Mouse (Mus musculus): ENCODE measurements around the gene Ccnd3. TPM values are rescaled to one million over a fixed set of nuclear protein-coding genes. Genes with fewer than 3 reads are reported as not detected.

Ccnd3 gene
- total and polyA plus RNA-seq, 3 experiments = 143 to 568 TPM; not detected in 1

DNA sequence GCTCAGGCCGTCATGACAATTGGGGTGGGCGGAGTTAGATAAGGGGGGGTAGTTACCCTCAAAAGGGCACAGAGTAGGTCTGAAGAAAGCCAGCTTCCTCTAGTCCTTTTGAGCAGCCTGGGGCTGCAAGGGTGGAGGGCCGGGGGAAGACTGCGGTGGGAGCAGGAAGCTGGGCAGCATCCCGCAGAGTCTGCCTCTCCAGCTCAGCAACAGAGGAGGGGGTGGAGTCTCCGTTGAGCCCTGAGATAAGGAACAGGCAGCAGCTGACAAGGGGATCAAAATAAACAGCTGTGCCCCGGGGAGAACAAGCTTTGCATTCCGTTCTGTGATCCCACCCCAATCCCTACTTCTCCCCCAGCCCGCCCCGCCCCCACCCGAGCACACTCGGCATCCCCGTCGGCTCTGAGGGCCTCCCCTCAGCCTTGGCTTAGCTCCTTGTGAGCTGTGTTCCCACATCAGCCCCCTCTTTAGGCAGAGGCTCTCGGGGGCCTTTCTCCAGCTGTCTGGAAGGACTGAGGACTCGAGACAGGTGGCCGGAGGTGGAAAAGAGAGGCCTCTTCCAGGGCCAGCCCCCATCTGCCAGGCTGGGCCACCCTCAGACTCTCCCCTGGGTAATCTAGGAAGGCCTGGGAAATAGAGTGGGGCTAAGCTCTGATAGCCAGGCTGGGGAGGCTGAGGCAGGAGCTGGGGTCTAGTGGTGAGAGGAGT is 16.9 kb downstream of the Ccnd3 start:
- Histone ChIP-seq H3K4me1 (ENCODE audit: control insufficient read depth in 1 of 2, insufficient read depth in 2 of 2, low read length in 2 of 2) (peaks cover 13 to 20% of the 10 kb centered on the region in 2 experiments), H3K4me3 (ENCODE audit: control insufficient read depth in 1 of 2, insufficient read depth in 1 of 2, low read depth in 2 of 2, low read length in 2 of 2) (peak overlapping the region; percentile 46 to 58), H3K36me3 (ENCODE audit: control insufficient read depth in 1 of 2, insufficient read depth in 2 of 2, low read length in 2 of 2) (peaks cover 0 to 18% of the 10 kb centered on the region in 2 experiments; a peak in 2 of 4 replicates), H3K27ac (ENCODE audit: control insufficient read depth, low read depth, low read length) (peak overlapping the region; percentile 77), H3K79me2 (ENCODE audit: control insufficient read depth, insufficient read depth, low read length, poor library complexity) (peaks cover 2% of the 10 kb centered on the region; the same call in 1 of the 2 replicates), H3K27me3 (ENCODE audit: control insufficient read depth in 1 of 2, insufficient read depth in 2 of 2, low read length in 2 of 2) (no peaks in the 10 kb centered on the region), H3K9ac (ENCODE audit: control insufficient read depth, low read depth, low read length, poor library complexity, severe bottlenecking) (peak overlapping the region; percentile 76), H3K9me3 (replicated peaks; ENCODE audit: insufficient read depth, low read length) (no peaks in the 10 kb centered on the region)
- peak; percentile 95 for DNase-seq (ENCODE audit: low read depth, low spot score)
- TF ChIP-seq POLR2A (IDR thresholded peaks at IDR 0.05; ENCODE audit: control insufficient read depth in 1 of 2, insufficient read depth in 1 of 2, low read depth in 1 of 2, low read length in 2 of 2, poor library complexity in 1 of 2) (no peak), NRF1 (IDR thresholded peaks at IDR 0.05; ENCODE audit: insufficient read depth, low read depth, low read length, poor library complexity, severe bottlenecking) (no peak), RCOR1 (IDR thresholded peaks at IDR 0.05; ENCODE audit: low read depth, low read length) (no peak), ZMIZ1 (IDR thresholded peaks at IDR 0.05; ENCODE audit: low read depth, low read length) (peak; percentile 57; the same call in 1 of the 2 replicates), RAD21 (IDR thresholded peaks at IDR 0.05; ENCODE audit: low read depth, low read length) (no peak), SMC3 (IDR thresholded peaks at IDR 0.05; ENCODE audit: low read depth, low read length) (no peak), MAZ (IDR thresholded peaks at IDR 0.05; ENCODE audit: low read depth, low read length) (peak; percentile 86), GATA1 (IDR thresholded peaks at IDR 0.05; ENCODE audit: low read depth, low read length) (peak; percentile 88), KAT2A (conservative IDR thresholded peaks at IDR 0.05; ENCODE audit: low read depth, low read length) (no peak), MYC (IDR thresholded peaks at IDR 0.05; ENCODE audit: low read depth, low read length) (no peak), JUND (IDR thresholded peaks at IDR 0.05; ENCODE audit: low read depth, low read length) (no peak), BHLHE40 (IDR thresholded peaks at IDR 0.05; ENCODE audit: borderline replicate concordance, low read depth, low read length) (no peak), SIN3A (IDR thresholded peaks at IDR 0.05; ENCODE audit: low read length) (peak; percentile 95), POLR2AphosphoS2 (IDR thresholded peaks at IDR 0.05; ENCODE audit: low read length) (no peak), TBP (IDR thresholded peaks at IDR 0.05; ENCODE audit: low read depth, low read length) (peak; percentile 46; the same call in 1 of the 2 replicates), CHD1 (IDR thresholded peaks at IDR 0.05; ENCODE audit: low read depth, low read length) (no peak), E2F4 (IDR thresholded peaks at IDR 0.05; ENCODE audit: borderline replicate concordance, low read depth, low read length) (no peak), CHD2 (IDR thresholded peaks at IDR 0.05; ENCODE audit: low read length) (no peak), HCFC1 (IDR thresholded peaks at IDR 0.05; ENCODE audit: low read depth, low read length) (no peak), POLR2AphosphoS5 (IDR thresholded peaks at IDR 0.05; ENCODE audit: borderline replicate concordance, low read depth, low read length) (no peak), MEF2A (IDR thresholded peaks at IDR 0.05; ENCODE audit: extremely low read depth, insufficient replicate concordance, low read depth, low read length, poor library complexity, severe bottlenecking) (no peak), EP300 (IDR thresholded peaks at IDR 0.05; ENCODE audit: low read depth in 1 of 2, low read length in 2 of 2) (peak; percentile 38 to 75; a peak in 3 of 4 replicates), NELFE (IDR thresholded peaks at IDR 0.05; ENCODE audit: low read depth, low read length) (no peak), GABPA (IDR thresholded peaks at IDR 0.05; ENCODE audit: low read depth, low read length) (no peak), ZKSCAN1 (IDR thresholded peaks at IDR 0.05; ENCODE audit: low read depth, low read length) (peak; percentile 94), ZC3H11A (IDR thresholded peaks at IDR 0.05; ENCODE audit: low read depth, low read length) (no peak), MYB (IDR thresholded peaks at IDR 0.05; ENCODE audit: low read depth, low read length) (no peak), MAFK (IDR thresholded peaks at IDR 0.05; ENCODE audit: borderline replicate concordance, low read depth, low read length) (no peak), TCF12 (IDR thresholded peaks at IDR 0.05; ENCODE audit: low read depth, low read length) (peak; percentile 82), ELF1 (IDR thresholded peaks at IDR 0.05; ENCODE audit: low read depth, low read length) (peak; percentile 75), ZNF384 (IDR thresholded peaks at IDR 0.05; ENCODE audit: low read depth, low read length) (no peak), ETS1 (IDR thresholded peaks at IDR 0.05; ENCODE audit: low read depth, low read length) (peak; percentile 100), UBTF (IDR thresholded peaks at IDR 0.05; ENCODE audit: borderline replicate concordance, insufficient read depth, low read depth, low read length) (no peak), TAL1 (IDR thresholded peaks at IDR 0.05; ENCODE audit: low read length) (peak; percentile 58), USF2 (IDR thresholded peaks at IDR 0.05; ENCODE audit: borderline replicate concordance in 1 of 2, insufficient read depth in 1 of 2, low read depth in 1 of 2, low read length in 2 of 2) (no peak), USF1 (IDR thresholded peaks at IDR 0.05; ENCODE audit: low read depth, low read length) (peak; percentile 38; the same call in 1 of the 2 replicates)

All from MEL (cell line).